Mouse (Mus musculus) forebrain, embryonic 11.5 days (tissue): ENCODE data around the gene Zc3hav1. TPM values are rescaled to one million over a fixed set of nuclear protein-coding genes. Genes with fewer than 3 reads are reported as not detected.
A peak's percentile ranks its signal among the peaks of the same experiment; 100 is the strongest.

Experiments
- ATAC-seq: fragments of 200-750 bp; cut with Nextera tagmentation; replicated peaks from 2 replicates; pipeline ENCODE4 v1.8.0; 2017; ENCODE audit warnings: moderate TSS enrichment; ENCODE audit not compliant: low FRiP score
- DNase-seq: peaks from one replicate; pipeline ENCODE4 v3.0.0-alpha.2; 2017; ENCODE audit warnings: low spot score
- H3K27ac ChIP-seq: fragments of 300-500 bp; sonication (generic); 2 replicates; pipeline ENCODE4 v1.5.1; 2014; ENCODE audit warnings: low read depth, low read length
- H3K27me3 ChIP-seq: fragments of 300-500 bp; sonication (generic); 2 replicates; pipeline ENCODE4 v1.6.1; 2014; ENCODE audit warnings: mild to moderate bottlenecking, low read length, mixed read lengths; ENCODE audit not compliant: control insufficient read depth, insufficient read depth
- H3K36me3 ChIP-seq: fragments of 300-500 bp; sonication (generic); 2 replicates; pipeline ENCODE4 v1.6.1; 2014; ENCODE audit warnings: mild to moderate bottlenecking, low read length, moderate library complexity, mixed read lengths; ENCODE audit not compliant: control insufficient read depth, insufficient read depth
- H3K4me1 ChIP-seq: fragments of 300-500 bp; sonication (generic); replicated peaks from 2 replicates; pipeline ENCODE4 v1.6.1; 2014; ENCODE audit warnings: low read length, mixed read lengths; ENCODE audit not compliant: control insufficient read depth, insufficient read depth
- H3K4me2 ChIP-seq: fragments of 300-500 bp; sonication (generic); 2 replicates; pipeline ENCODE4 v1.6.1; 2014; ENCODE audit warnings: low read depth, mild to moderate bottlenecking, low read length, moderate library complexity, mixed read lengths; ENCODE audit not compliant: severe bottlenecking
- H3K4me3 ChIP-seq: fragments of 300-500 bp; sonication (generic); 2 replicates; pipeline ENCODE4 v1.5.1; 2014; ENCODE audit warnings: low read depth, low read length
- H3K9ac ChIP-seq: fragments of 300-500 bp; sonication (generic); 2 replicates; pipeline ENCODE4 v1.6.1; 2014; ENCODE audit warnings: low read length
- H3K9me3 ChIP-seq: fragments of 300-500 bp; sonication (generic); 2 replicates; pipeline ENCODE4 v1.6.1; 2016; ENCODE audit warnings: low read length, mixed read lengths; ENCODE audit not compliant: control insufficient read depth
- WGBS: fragments of 180-500 bp; shearing (Covaris S2); extraction: QIAGEN DNeasy Blood & Tissue Kit; methylation state at CpG from one replicate; pipeline ENCODE4 v1.1.7; 2014; 5-methylcytosine and 5-hydroxymethylcytosine counted together
- polyA plus RNA-seq: library from polyadenylated mRNA; unstranded; fragments of >200 nt; fragmentation: Nextera tagmentation; extraction: Ambion mirVana; gene quantifications from 2 replicates; pipeline ENCODE4 v1.2.1, GENCODE M21; 2014

Zc3hav1 gene
- polyA plus RNA-seq, 1 experiment from 2014 or later: 1.7 TPM

GRCm38 (mm10) chr6:38293708-38294107 lies 60.7 kb downstream of the Zc3hav1 start:
- Histone ChIP-seq H3K27me3 (peaks cover 17% of the 10 kb centered on the region), H3K27ac (no peak overlapping the region), H3K9ac (no peak overlapping the region), H3K4me1 (peaks cover 2% of the 10 kb centered on the region; the same call in 1 of the 2 replicates), H3K9me3 (no peaks in the 10 kb centered on the region), H3K4me2 (no peak overlapping the region), H3K4me3 (no peak overlapping the region), H3K36me3 (peaks cover 8% of the 10 kb centered on the region; the same call in 1 of the 2 replicates)
- no peak; the same call in 1 of the 2 replicates for ATAC-seq
- WGBS: 43% methylated on average over 3 of the region's 3 CpGs
- DNase-seq: no peak

GRCm38 (mm10) chr6:38292871-38293646 lies 61.3 kb downstream of the Zc3hav1 start:
- H3K9ac ChIP-seq: no peak overlapping the region
- 11% methylated on average over 11 of the region's 11 CpGs for WGBS
- peak overlapping the region; percentile 42; the same call in 1 of the 2 replicates for H3K27ac ChIP-seq
- peak; percentile 81 for ATAC-seq
- H3K4me3 ChIP-seq: no peak overlapping the region
- H3K27me3 ChIP-seq: peaks cover 17% of the 10 kb centered on the region
- H3K4me2 ChIP-seq: no peak overlapping the region
- peaks cover 2% of the 10 kb centered on the region; the same call in 1 of the 2 replicates for H3K4me1 ChIP-seq
- H3K36me3 ChIP-seq: peaks cover 8% of the 10 kb centered on the region; the same call in 1 of the 2 replicates
- H3K9me3 ChIP-seq: no peaks in the 10 kb centered on the region
- peak; percentile 56 for DNase-seq

GRCm38 (mm10) chr6:38284422-38284821 lies 70.0 kb downstream of the Zc3hav1 start:
- Histone ChIP-seq H3K9me3 (no peaks in the 10 kb centered on the region), H3K9ac (no peak overlapping the region), H3K4me3 (no peak overlapping the region), H3K36me3 (no peaks in the 10 kb centered on the region; the same call in 1 of the 2 replicates), H3K4me1 (no peaks in the 10 kb centered on the region), H3K4me2 (no peak overlapping the region), H3K27me3 (no peaks in the 10 kb centered on the region), H3K27ac (no peak overlapping the region)
- 97% methylated on average over 19 of the region's 19 CpGs for WGBS
- DNase-seq (no peak), ATAC-seq (no peak)

- Histone ChIP-seq H3K27me3 (no peaks in the 10 kb centered on the region), H3K27ac (no peak overlapping the region), H3K9me3 (no peaks in the 10 kb centered on the region), H3K4me3 (no peak overlapping the region), H3K4me2 (no peak overlapping the region), H3K4me1 (no peaks in the 10 kb centered on the region), H3K36me3 (no peaks in the 10 kb centered on the region), H3K9ac (no peak overlapping the region)
- no peak for ATAC-seq
- 73% methylated on average over 7 of the region's 7 CpGs for WGBS
- DNase-seq: no peak
Measured at GRCm38 (mm10) chr6:38264466-38264865, 89.9 kb downstream of the Zc3hav1 start.

DNA sequence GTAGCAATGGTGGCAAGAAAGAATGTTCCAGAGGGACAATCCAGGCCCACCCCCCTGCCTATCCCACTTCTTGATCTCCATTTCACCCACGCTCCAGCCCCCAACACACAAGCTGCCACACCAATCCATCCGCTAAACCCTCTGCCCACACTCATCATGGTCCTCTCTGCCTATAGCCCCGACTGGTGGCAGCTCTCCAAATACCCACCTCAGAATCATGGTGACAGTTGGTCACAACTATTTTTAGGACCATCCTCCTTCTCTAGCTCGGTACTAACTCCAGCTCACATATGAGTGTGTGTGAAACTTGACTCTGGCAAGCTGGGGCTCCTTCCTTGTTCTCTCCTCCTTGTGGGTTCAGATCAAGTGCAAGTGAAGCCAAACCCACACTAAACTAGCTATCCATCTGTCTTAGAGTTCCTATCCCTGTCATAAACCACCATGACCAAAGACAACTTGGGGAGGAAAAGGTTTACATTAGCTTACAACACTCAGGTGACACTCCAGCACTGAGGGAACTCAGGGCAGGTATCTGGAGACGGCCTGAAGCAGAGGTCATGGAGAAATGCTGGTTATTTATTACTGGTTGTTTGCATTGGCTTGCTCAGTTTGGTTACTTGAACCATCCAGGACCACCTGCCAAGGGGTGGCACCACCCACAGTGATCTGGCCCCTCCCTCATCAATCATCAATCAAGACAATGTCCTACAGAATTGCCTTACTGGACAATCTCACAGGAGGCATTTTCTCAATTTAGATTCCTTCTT lies 90.8 kb downstream of the Zc3hav1 start:
- Histone ChIP-seq H3K9ac (no peak overlapping the region), H3K4me3 (no peak overlapping the region), H3K4me2 (no peak overlapping the region), H3K27ac (no peak overlapping the region), H3K4me1 (no peaks in the 10 kb centered on the region), H3K36me3 (no peaks in the 10 kb centered on the region), H3K27me3 (no peaks in the 10 kb centered on the region), H3K9me3 (no peaks in the 10 kb centered on the region)
- DNase-seq (no peak), ATAC-seq (no peak)
- WGBS: 81% methylated on average over 5 of the region's 5 CpGs

DNA sequence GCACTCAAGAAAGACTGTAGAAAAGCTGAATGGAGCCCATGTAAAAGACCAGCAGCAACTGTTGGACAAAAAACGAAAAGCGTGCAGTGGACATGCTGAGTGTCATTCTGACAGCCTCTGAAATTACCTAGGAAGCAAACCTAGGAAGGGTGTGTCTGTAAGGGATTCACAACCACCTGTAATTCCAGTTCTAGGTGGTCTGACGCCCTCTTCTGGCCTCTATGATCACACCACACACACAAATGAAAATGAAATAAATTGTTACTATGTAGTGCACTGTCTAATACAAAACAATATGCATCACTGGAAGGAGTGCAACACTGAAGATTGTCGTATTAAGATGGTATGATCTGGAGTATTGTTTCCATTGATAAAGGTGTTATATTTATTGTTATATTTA lies 92.5 kb downstream of the Zc3hav1 start:
- H3K4me1 ChIP-seq: no peaks in the 10 kb centered on the region
- no peak for ATAC-seq
- H3K9me3 ChIP-seq: no peaks in the 10 kb centered on the region
- H3K4me2 ChIP-seq: no peak overlapping the region
- H3K36me3 ChIP-seq: no peaks in the 10 kb centered on the region
- no peak overlapping the region for H3K9ac ChIP-seq
- DNase-seq: no peak
- H3K4me3 ChIP-seq: no peak overlapping the region
- H3K27me3 ChIP-seq: no peaks in the 10 kb centered on the region
- H3K27ac ChIP-seq: no peak overlapping the region
- WGBS: 67% methylated on average over 4 of the region's 4 CpGs

- Histone ChIP-seq H3K9ac (no peak overlapping the region), H3K9me3 (no peaks in the 10 kb centered on the region), H3K27ac (no peak overlapping the region), H3K4me1 (peaks cover 3% of the 10 kb centered on the region; the same call in 1 of the 2 replicates), H3K27me3 (peaks cover 2% of the 10 kb centered on the region; the same call in 1 of the 2 replicates), H3K4me3 (no peak overlapping the region), H3K4me2 (no peak overlapping the region), H3K36me3 (no peaks in the 10 kb centered on the region)
- no peak for DNase-seq
- no peak for ATAC-seq
- WGBS: 89% methylated on average over 8 of the region's 8 CpGs
Measured at GRCm38 (mm10) chr6:38257506-38257905, 96.9 kb downstream of the Zc3hav1 start.

GRCm38 (mm10) chr6:38256793-38257192 lies 97.6 kb downstream of the Zc3hav1 start:
- Histone ChIP-seq H3K27me3 (peaks cover 2% of the 10 kb centered on the region; the same call in 1 of the 2 replicates), H3K36me3 (no peaks in the 10 kb centered on the region), H3K4me2 (no peak overlapping the region), H3K27ac (no peak overlapping the region), H3K4me3 (no peak overlapping the region), H3K9me3 (no peaks in the 10 kb centered on the region), H3K9ac (no peak overlapping the region), H3K4me1 (peaks cover 8% of the 10 kb centered on the region; the same call in 1 of the 2 replicates)
- no peak for DNase-seq
- ATAC-seq: no peak
- 91% methylated on average over 4 of the region's 4 CpGs for WGBS
